Mouse (Mus musculus): ENCODE measurements at regions not wholly inside any gene's neighbourhood (a gene's known extent, or its start where the extent isn't known, plus 50 kb on each side); places are given as distances from the start of the nearest gene placed in this dataset.

DNA sequence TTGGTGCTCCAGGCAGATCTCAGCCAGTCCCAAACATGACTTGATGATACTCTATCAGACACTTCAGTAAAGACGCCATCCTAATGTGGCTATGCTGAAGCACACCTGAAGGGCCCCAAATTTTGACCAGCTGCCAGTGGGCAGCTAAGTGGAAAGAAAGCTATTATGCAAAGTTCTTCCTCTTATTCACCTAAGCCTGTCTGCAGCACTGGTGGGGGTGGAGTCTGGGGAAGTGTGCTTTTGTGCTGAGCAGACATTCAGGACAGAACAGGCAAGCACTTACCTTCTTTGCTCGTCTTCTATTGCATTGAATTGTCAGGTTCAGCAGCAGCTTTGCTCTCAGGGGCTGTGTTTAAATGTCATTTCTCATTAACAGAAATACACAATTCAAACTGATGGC, 200.7 kb downstream of the Pla2g4a start:
- no peak overlapping the region for H3K4me2 ChIP-seq
- no peak for ATAC-seq (replicated peaks)
- H3K27ac ChIP-seq: no peak overlapping the region

DNA sequence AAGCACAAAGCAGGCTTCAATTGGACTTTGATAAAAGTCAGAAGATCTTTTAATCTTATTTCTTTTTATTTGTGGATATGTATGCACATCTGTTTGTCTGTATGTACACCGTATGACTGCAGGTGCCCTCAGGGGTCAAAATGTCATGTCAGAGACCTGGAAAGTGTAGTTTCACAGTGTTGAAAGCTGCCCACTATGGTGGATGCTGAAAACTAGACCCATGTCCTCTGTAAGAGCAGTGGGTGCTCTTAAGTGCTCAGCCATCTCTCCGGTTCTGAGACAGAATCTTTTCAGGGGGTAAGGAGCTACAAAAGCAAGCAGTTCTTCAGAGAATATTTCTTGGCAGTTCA, 202.3 kb downstream of the Pla2g4a start:
- WGBS: 87% methylated on average over 2 of the region's 2 CpGs
- H3K9ac ChIP-seq: no peak overlapping the region
- H3K4me1 ChIP-seq: 0 out of 2 replicates have a peak, but pooled peaks cover 2% of the 10 kb centered on the region
- H3K4me2 ChIP-seq: no peak overlapping the region
- no peaks in the 10 kb centered on the region for H3K36me3 ChIP-seq (replicated peaks)
- peak; percentile 27; the same call in 1 of the 2 replicates for ATAC-seq (replicated peaks)
- H3K27me3 ChIP-seq (replicated peaks): no peaks in the 10 kb centered on the region
- no peaks in the 10 kb centered on the region for H3K9me3 ChIP-seq
- no peak overlapping the region for H3K4me3 ChIP-seq
- no peak overlapping the region for H3K27ac ChIP-seq

More for the DNA sequence above, 200.7 kb downstream of the Pla2g4a start:
- H3K4me3 ChIP-seq: no peak overlapping the region
- 0 out of 2 replicates have a peak, but pooled peaks cover 2% of the 10 kb centered on the region for H3K4me1 ChIP-seq
- H3K9ac ChIP-seq: no peak overlapping the region
- no peaks in the 10 kb centered on the region for H3K9me3 ChIP-seq
- no peaks in the 10 kb centered on the region for H3K27me3 ChIP-seq (replicated peaks)
- 40% methylated on average over 2 of the region's 2 CpGs for WGBS
- no peaks in the 10 kb centered on the region for H3K36me3 ChIP-seq (replicated peaks)

DNA sequence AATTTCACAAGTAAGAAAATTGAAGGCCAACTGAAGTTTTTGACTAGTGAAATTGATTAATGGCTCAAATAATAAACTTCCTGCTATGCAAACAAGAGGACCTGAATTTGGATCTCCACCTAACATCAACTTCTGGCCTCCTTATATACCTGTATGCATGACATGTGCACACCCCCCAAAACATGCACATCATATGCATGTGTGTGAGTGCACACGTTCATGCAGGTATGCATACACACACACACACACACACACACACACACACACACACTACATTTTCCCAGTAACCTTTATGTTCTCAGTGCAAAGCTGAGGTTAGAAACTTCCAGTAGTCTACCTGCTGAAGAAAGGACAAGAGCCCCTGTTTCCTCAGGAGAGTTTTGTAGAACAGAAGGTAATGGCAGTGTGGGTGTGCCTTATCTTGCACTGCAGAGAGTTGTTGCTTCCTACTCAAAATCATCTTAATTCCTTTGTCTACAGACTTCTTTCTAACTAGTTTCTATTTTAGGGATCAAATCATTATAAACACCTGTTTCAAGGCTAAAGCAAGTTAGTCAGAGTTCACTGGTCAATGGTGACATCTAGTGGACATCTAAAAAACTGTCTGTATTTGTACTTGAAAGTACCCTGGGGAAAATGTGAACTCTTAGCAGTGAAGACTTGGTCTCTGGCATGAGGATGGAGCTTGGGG, 202.9 kb downstream of the Pla2g4a start:
- Histone ChIP-seq H3K36me3 (replicated peaks) (no peaks in the 10 kb centered on the region), H3K9ac (no peak overlapping the region), H3K4me3 (no peak overlapping the region), H3K27ac (no peak overlapping the region), H3K27me3 (replicated peaks) (no peaks in the 10 kb centered on the region), H3K4me1 (0 out of 2 replicates have a peak, but pooled peaks cover 2% of the 10 kb centered on the region), H3K9me3 (no peaks in the 10 kb centered on the region), H3K4me2 (no peak overlapping the region)
- 100% methylated on average over 1 of the region's 1 CpGs for WGBS
- peak; percentile 62 for ATAC-seq (replicated peaks)

DNA sequence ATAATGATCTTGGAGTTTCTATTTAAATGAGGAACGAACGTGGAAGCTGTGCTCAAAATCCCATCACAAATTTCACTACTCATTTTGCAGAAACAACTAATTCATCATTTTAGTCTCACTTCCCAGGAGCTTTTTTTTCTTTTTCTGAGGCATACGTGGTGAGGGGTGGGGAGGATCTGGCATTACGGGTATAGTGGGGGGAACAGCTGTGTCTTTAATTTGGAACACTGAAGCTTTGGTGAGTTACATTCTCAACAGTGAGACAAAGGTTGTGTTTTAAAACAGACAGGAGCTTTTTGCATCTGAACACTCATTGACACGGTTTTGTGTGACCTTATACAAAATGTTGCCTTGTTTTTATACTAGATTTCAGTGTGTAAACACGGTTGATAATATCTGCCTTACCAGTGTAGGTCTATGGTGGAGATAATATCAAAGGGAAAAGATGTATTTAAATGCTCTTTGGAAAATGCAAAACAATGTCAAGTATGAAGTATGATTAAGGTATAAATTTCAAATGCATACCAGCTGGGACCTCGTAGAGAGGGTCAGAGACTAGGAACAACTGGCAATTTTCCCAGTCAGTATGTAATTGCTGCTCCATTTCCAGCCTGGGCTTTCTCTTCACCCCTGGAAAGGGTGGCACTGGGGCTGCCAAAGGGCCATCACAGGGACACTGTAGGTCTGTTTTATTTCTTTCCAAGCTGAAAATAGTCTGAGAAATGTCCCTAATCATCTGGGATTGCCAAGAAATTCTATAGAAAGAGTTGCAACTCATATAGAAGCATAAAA, 207.6 kb downstream of the Pla2g4a start:
- H3K9me3 ChIP-seq: no peaks in the 10 kb centered on the region
- no peak overlapping the region for H3K4me3 ChIP-seq
- WGBS: 71% methylated on average over 7 of the region's 7 CpGs
- ATAC-seq (replicated peaks): no peak
- no peaks in the 10 kb centered on the region for H3K27me3 ChIP-seq (replicated peaks)
- H3K4me1 ChIP-seq: 0 out of 2 replicates have a peak, but pooled peaks cover 2% of the 10 kb centered on the region
- no peaks in the 10 kb centered on the region for H3K36me3 ChIP-seq (replicated peaks)
- no peak overlapping the region for H3K27ac ChIP-seq
- H3K4me2 ChIP-seq: no peak overlapping the region
- no peak overlapping the region for H3K9ac ChIP-seq

DNA sequence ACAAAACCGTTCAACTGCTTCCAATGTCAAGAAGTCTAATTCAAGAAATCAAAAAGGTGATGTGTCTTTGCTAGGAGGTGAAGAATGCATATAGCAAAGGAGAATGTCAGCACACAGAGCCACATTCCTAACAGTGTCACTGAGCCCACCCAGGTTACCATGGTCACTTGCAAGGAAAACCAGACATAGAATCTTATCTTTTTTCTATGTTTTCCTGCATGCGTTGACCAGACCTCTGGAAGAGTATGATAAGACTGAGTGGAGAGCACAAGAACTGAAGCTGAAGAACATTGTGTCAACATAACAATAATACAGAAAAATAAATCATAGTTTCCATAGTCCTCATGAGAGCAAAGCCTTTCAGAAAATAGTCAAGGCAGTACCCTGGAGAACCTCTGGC, 211.7 kb downstream of the Pla2g4a start:
- H3K9me3 ChIP-seq: no peaks in the 10 kb centered on the region
- H3K36me3 ChIP-seq (replicated peaks): no peaks in the 10 kb centered on the region
- no peak overlapping the region for H3K4me2 ChIP-seq
- H3K27me3 ChIP-seq (replicated peaks): no peaks in the 10 kb centered on the region
- H3K27ac ChIP-seq: no peak overlapping the region
- no peak for ATAC-seq (replicated peaks)
- WGBS: 88% methylated on average over 2 of the region's 2 CpGs
- H3K9ac ChIP-seq: no peak overlapping the region
- H3K4me1 ChIP-seq: no peaks in the 10 kb centered on the region
- H3K4me3 ChIP-seq: no peak overlapping the region

DNA sequence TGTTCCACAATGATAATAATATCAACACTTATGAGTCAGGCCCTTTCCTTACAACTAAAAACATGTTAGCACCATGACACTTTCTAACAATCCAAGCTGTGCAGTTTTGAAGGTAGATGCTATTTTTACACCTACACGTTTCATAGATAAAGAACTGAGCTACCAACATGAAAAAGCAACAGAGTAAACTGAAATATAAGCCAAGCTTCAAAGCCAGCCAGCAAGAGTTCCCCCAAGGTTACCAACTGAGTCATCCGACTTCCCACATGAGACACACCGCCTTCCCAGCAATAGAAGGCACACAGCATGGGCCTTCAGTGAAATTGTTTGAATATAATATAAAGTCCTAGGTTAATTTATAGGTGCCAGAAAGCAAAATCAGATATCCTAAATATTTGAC, 222.1 kb downstream of the Pla2g4a start:
- Histone ChIP-seq H3K4me1 (no peaks in the 10 kb centered on the region), H3K9ac (no peak overlapping the region), H3K36me3 (replicated peaks) (no peaks in the 10 kb centered on the region), H3K27ac (no peak overlapping the region), H3K27me3 (replicated peaks) (no peaks in the 10 kb centered on the region), H3K9me3 (no peaks in the 10 kb centered on the region), H3K4me2 (no peak overlapping the region), H3K4me3 (no peak overlapping the region)
- 65% methylated on average over 3 of the region's 3 CpGs for WGBS
- 0 out of 2 replicates have a peak, but pooled peaks have one; percentile 20 for ATAC-seq (replicated peaks)

DNA sequence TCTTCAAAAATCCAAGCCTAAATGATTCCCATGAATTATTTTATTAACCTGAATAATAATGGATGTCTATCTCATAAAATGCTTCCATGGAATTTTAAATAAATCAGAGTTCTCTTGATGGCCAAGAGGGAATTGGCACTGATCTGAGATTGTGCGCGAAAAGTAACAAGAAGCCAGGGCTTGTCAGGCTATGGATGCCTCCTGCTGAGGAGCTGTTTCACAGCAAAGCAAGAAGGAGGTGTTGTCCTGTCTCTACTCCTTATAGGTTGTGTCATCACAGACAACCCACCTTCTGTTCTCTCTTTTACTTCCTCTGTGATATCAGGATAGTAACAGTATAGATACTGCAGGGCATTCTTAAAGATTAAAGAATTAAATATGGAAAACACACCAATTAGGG, 226.8 kb downstream of the Pla2g4a start:
- Histone ChIP-seq H3K4me2 (no peak overlapping the region), H3K4me3 (no peak overlapping the region), H3K27me3 (replicated peaks) (no peaks in the 10 kb centered on the region), H3K27ac (no peak overlapping the region), H3K36me3 (replicated peaks) (no peaks in the 10 kb centered on the region), H3K9me3 (no peaks in the 10 kb centered on the region), H3K4me1 (no peaks in the 10 kb centered on the region), H3K9ac (no peak overlapping the region)
- ATAC-seq (replicated peaks): no peak
- 62% methylated on average over 2 of the region's 2 CpGs for WGBS

DNA sequence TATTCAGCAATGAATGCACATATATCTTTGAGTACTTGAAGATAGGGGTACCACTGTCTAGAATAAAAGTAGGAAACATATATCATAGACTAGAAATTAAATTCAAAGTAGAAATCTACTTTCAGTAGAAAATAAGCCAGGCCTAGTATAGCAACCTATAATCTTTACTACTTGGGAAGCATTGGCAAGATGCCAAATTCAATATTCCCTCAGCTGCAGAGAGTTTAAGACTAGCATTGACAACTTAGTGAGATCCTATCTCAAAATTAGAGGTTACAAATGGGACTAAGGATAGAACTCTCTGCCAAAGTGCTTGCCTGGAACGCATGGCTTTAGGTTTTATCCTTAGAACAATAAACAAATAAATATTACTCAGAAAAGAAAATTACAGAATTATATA, 245.9 kb downstream of the Pla2g4a start:
- Histone ChIP-seq H3K4me2 (no peak overlapping the region), H3K4me3 (no peak overlapping the region), H3K27ac (no peak overlapping the region), H3K4me1 (no peaks in the 10 kb centered on the region), H3K9me3 (no peaks in the 10 kb centered on the region), H3K36me3 (replicated peaks) (no peaks in the 10 kb centered on the region), H3K27me3 (replicated peaks) (no peaks in the 10 kb centered on the region), H3K9ac (no peak overlapping the region)
- 88% methylated on average over 1 of the region's 1 CpGs for WGBS
- ATAC-seq (replicated peaks): no peak

DNA sequence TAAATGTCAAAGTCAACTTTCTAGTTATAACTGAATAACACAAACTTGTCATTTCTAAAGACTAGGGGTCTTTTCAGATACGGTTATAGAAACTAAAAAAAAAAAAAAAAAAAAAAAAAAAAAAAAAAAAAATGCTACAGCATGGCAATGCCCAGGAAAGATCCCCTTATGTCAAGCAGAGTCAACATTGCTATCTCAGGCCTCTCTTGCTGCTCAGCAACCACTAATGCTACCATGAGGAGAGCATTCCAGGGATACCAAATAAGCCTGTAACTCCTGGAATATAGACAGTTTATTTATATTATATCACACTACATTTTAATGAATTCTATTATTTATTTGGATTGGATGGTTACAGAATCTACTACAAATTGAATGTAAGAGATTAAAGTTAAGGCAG, 248.8 kb downstream of the Pla2g4a start:
- H3K4me3 ChIP-seq: no peak overlapping the region
- no peak overlapping the region for H3K27ac ChIP-seq
- no peaks in the 10 kb centered on the region for H3K36me3 ChIP-seq (replicated peaks)
- 78% methylated on average over 1 of the region's 1 CpGs for WGBS
- no peak overlapping the region for H3K4me2 ChIP-seq
- no peak for ATAC-seq (replicated peaks)
- no peaks in the 10 kb centered on the region for H3K9me3 ChIP-seq
- H3K9ac ChIP-seq: no peak overlapping the region
- H3K4me1 ChIP-seq: no peaks in the 10 kb centered on the region
- H3K27me3 ChIP-seq (replicated peaks): no peaks in the 10 kb centered on the region

DNA sequence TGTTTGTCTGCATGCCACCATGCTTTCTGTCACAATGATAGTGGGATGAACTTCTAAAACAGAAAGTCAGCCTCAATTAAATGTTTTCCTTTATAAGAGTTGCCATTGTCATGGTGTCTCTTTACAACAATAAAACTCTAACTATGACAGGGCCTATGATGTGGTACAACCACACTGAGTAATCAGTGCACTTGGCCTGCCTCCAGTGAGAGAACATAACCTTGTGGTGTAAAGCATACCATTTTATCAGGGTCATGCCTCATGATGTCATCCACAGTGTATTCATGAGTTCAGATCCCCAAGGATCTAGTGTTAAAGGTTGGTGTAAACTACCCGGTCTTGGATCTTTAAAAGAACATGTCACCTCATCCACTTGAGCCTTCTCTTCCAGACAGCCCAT, 255.9 kb downstream of the Pla2g4a start:
- ATAC-seq (replicated peaks): no peak
- Histone ChIP-seq H3K4me2 (no peak overlapping the region), H3K4me3 (no peak overlapping the region), H3K27ac (no peak overlapping the region), H3K9me3 (no peaks in the 10 kb centered on the region), H3K4me1 (no peaks in the 10 kb centered on the region), H3K27me3 (replicated peaks) (no peaks in the 10 kb centered on the region), H3K9ac (no peak overlapping the region), H3K36me3 (replicated peaks) (no peaks in the 10 kb centered on the region)
- 92% methylated on average over 1 of the region's 1 CpGs for WGBS

DNA sequence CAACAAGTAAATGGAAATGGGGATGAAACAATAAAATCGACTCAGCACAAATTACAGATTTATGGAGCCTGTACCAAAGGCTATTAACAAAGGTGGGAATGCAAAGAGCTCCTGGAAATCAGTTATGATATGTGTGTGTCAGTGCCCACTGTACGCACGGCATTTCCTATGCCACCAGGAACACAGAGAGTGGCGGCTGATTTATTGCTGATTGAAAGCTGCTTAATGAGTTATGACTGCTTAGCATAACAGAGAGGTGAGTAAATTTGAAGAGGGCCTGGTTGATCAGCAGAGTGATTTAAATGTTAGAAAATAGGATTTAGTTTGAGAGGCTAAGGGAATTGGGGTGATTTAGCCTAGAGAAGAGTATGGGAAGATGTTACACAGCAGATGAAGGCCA, 261.7 kb downstream of the Pla2g4a start:
- WGBS: 66% methylated on average over 4 of the region's 4 CpGs
- H3K4me1 ChIP-seq: no peaks in the 10 kb centered on the region
- H3K27ac ChIP-seq: no peak overlapping the region
- ATAC-seq (replicated peaks): no peak; the same call in 1 of the 2 replicates
- H3K27me3 ChIP-seq (replicated peaks): no peaks in the 10 kb centered on the region
- no peak overlapping the region for H3K4me2 ChIP-seq
- H3K9ac ChIP-seq: no peak overlapping the region
- no peaks in the 10 kb centered on the region for H3K9me3 ChIP-seq
- no peaks in the 10 kb centered on the region for H3K36me3 ChIP-seq (replicated peaks)
- no peak overlapping the region for H3K4me3 ChIP-seq

DNA sequence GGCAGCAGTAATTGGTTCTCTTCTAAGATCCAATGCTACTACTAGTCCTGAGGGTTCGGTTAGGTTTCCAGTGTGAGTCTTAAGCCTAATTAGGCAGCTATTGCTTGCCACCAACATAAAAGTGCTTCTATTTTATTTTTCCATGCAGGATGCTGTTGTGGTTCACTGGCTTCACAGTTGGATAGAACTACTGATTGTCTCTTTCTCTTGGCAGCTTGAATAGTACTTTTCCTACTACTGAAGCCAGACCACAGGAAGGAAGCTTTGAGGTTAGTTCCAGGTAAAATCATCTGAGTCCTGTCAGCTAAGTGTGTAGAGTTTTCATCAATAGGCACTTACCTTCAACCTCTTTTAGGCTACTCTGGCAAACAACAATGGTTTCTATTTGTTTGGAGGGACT, 286.9 kb downstream of the Pla2g4a start:
- ATAC-seq (replicated peaks): no peak

DNA sequence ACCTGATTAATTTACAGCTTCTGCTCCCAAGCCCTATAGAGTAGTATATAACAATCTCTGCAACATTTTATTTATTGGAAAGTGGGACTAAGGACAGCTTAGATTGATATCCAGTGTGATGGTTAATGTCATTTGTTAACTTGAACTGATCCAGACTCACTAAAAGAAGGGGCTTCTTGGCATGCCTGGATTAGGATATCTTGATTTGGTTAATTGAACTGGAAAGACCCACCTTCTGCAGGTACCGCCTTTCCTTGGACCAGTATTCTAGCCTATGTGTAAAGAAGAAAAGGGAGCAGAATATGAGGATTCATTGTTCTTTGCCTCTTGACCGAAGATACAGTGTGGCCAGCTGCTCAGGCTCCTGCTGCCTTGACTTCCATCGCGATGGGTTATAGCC, 288.5 kb downstream of the Pla2g4a start:
- no peak overlapping the region for H3K9ac ChIP-seq
- H3K4me2 ChIP-seq: no peak overlapping the region
- ATAC-seq (replicated peaks): no peak
- H3K9me3 ChIP-seq: no peaks in the 10 kb centered on the region
- H3K4me3 ChIP-seq: no peak overlapping the region
- no peaks in the 10 kb centered on the region for H3K4me1 ChIP-seq
- whole genome bisulfite sequencing: 91% methylated on average over 4 of the region's 4 CpGs
- no peaks in the 10 kb centered on the region for H3K36me3 ChIP-seq (replicated peaks)
- no peaks in the 10 kb centered on the region for H3K27me3 ChIP-seq (replicated peaks)
- no peak overlapping the region for H3K27ac ChIP-seq

More for the DNA sequence above, 286.9 kb downstream of the Pla2g4a start:
- no peaks in the 10 kb centered on the region for H3K4me1 ChIP-seq
- WGBS: 75% methylated on average over 1 of the region's 1 CpGs
- H3K27ac ChIP-seq: no peak overlapping the region
- H3K4me2 ChIP-seq: no peak overlapping the region
- no peaks in the 10 kb centered on the region for H3K9me3 ChIP-seq
- H3K36me3 ChIP-seq (replicated peaks): no peaks in the 10 kb centered on the region
- H3K4me3 ChIP-seq: no peak overlapping the region
- no peaks in the 10 kb centered on the region for H3K27me3 ChIP-seq (replicated peaks)
- no peak overlapping the region for H3K9ac ChIP-seq
